Comparison of ENCODE assay signal across 8 mouse cellular contexts in genomic region chr14:101729237-101729971, GRCm38 (mm10). TPM values are rescaled to one million over a fixed set of nuclear protein-coding genes. Genes with fewer than 3 reads are reported as not detected.
A peak's percentile ranks its signal among the peaks of the same experiment; 100 is the strongest.
DNase-seq lines count a peak whose midpoint lies in the region; ATAC-seq and TF ChIP-seq lines count a peak whose summit lies in the region.

Gene Gm9922, minus strand, starts transcription at chr14:101729814.
Gene Lmo7, plus strand, starts transcription at chr14:101729957.

- H3K4me3 ChIP-seq in erythroblast, embryonic 14.5 days (replicated peaks), result peak within 1 kb of the TSS; percentile 46
- peak within 1 kb of the TSS; percentile 54 for H3K4me3 ChIP-seq in cortical plate, adult 2 months (ENCODE audit: insufficient read depth, low read length)
- H3K4me3 ChIP-seq in intestine, embryonic 14.5 days (ENCODE audit: low read depth, low read length), result peak within 1 kb of the TSS; percentile 72
- peak within 1 kb of the TSS; percentile 61 for H3K4me3 ChIP-seq in limb, embryonic 13.5 days
- peak within 1 kb of the TSS; percentile 65 for H3K4me3 ChIP-seq in midbrain, embryonic 13.5 days (replicated peaks)

- H3K27me3 ChIP-seq in erythroblast, embryonic 14.5 days (ENCODE audit: control insufficient read depth), result peaks cover 52% of the 10 kb centered on the region
- peaks cover 9% of the 10 kb centered on the region for H3K27me3 ChIP-seq in intestine, embryonic 14.5 days (replicated peaks; ENCODE audit: control insufficient read depth, insufficient read depth, low read length)
- H3K27me3 ChIP-seq in limb, embryonic 13.5 days, result peaks cover 24% of the 10 kb centered on the region
- H3K27me3 ChIP-seq in midbrain, embryonic 13.5 days, result peaks cover 50% of the 10 kb centered on the region

- intact Hi-C loops in gastrocnemius, postnatal 36 days (cut with DNase I), result no loop called here

- no peaks in the 10 kb centered on the region for H3K36me3 ChIP-seq in erythroblast, embryonic 14.5 days (ENCODE audit: control insufficient read depth)
- no peaks in the 10 kb centered on the region for H3K36me3 ChIP-seq in intestine, embryonic 14.5 days (ENCODE audit: control insufficient read depth, insufficient read depth, low read length)
- H3K36me3 ChIP-seq in limb, embryonic 13.5 days, result no peaks in the 10 kb centered on the region
- no peaks in the 10 kb centered on the region for H3K36me3 ChIP-seq in midbrain, embryonic 13.5 days

- no peak for ATAC-seq in erythroblast, adult 5-6 weeks (replicated peaks; ENCODE audit: low FRiP score, poor library complexity, severe bottlenecking)
- ATAC-seq in intestine, embryonic 14.5 days (replicated peaks; ENCODE audit: low FRiP score, low TSS enrichment, low read depth), result peak; percentile 88
- ATAC-seq in limb, embryonic 13.5 days (ENCODE audit: low FRiP score, low read depth), result peak; percentile 85
- peak; percentile 85 for ATAC-seq in midbrain, embryonic 13.5 days

- no peak for TF ChIP-seq POLR2A in cortical plate, adult 2 months (IDR thresholded peaks at IDR 0.05; ENCODE audit: extremely low read depth, insufficient read depth, low read length)

- peak within 1 kb of the TSS; percentile 53 for H3K9ac ChIP-seq in intestine, embryonic 14.5 days (ENCODE audit: low read length)
- peak within 1 kb of the TSS; percentile 62 for H3K9ac ChIP-seq in limb, embryonic 13.5 days
- peak within 1 kb of the TSS; percentile 71 for H3K9ac ChIP-seq in midbrain, embryonic 13.5 days (replicated peaks)

- peak; percentile 60 to 72 for DNase-seq in gastrocnemius, postnatal 36 days
- peak; percentile 82 for DNase-seq in intestine, embryonic 14.5 days (ENCODE audit: low spot score)
- peak; percentile 15 to 63 for DNase-seq in spleen, postnatal 4 days (ENCODE audit: low spot score in 2 of 2)

- TF ChIP-seq CTCF in cortical plate, adult 2 months (IDR thresholded peaks at IDR 0.05; ENCODE audit: extremely low read depth, insufficient read depth, low read length), result no peak

- WGBS in intestine, embryonic 14.5 days, result under 1% methylated on average over 51 of the region's 51 CpGs
- WGBS in limb, embryonic 13.5 days, result under 1% methylated on average over 51 of the region's 51 CpGs
- under 1% methylated on average over 51 of the region's 51 CpGs for WGBS in midbrain, embryonic 13.5 days

- H3K9me3 ChIP-seq in erythroblast, embryonic 14.5 days (ENCODE audit: control insufficient read depth, low read length), result no peaks in the 10 kb centered on the region; the same call in 1 of the 2 replicates
- no peaks in the 10 kb centered on the region for H3K9me3 ChIP-seq in intestine, embryonic 14.5 days (ENCODE audit: control insufficient read depth, low read length)
- H3K9me3 ChIP-seq in limb, embryonic 13.5 days, result no peaks in the 10 kb centered on the region
- H3K9me3 ChIP-seq in midbrain, embryonic 13.5 days, result no peaks in the 10 kb centered on the region

- peaks cover 4% of the 10 kb centered on the region; the same call in 1 of the 2 replicates for H3K4me1 ChIP-seq in erythroblast, embryonic 14.5 days (ENCODE audit: control insufficient read depth)
- H3K4me1 ChIP-seq in cortical plate, adult 2 months (ENCODE audit: control insufficient read depth, insufficient read depth, low read length), result no peaks in the 10 kb centered on the region; the same call in 1 of the 2 replicates
- H3K4me1 ChIP-seq in intestine, embryonic 14.5 days (replicated peaks; ENCODE audit: control insufficient read depth, insufficient read depth, low read length), result 0 out of 2 replicates have a peak, but pooled peaks cover 5% of the 10 kb centered on the region
- peaks cover 9% of the 10 kb centered on the region for H3K4me1 ChIP-seq in limb, embryonic 13.5 days
- H3K4me1 ChIP-seq in midbrain, embryonic 13.5 days (replicated peaks), result peaks cover 13% of the 10 kb centered on the region

- peak within 1 kb of the TSS; percentile 99 for H3K4me2 ChIP-seq in intestine, embryonic 14.5 days (ENCODE audit: low read length)
- H3K4me2 ChIP-seq in limb, embryonic 13.5 days (replicated peaks), result peak within 1 kb of the TSS; percentile 84
- peak within 1 kb of the TSS; percentile 99 for H3K4me2 ChIP-seq in midbrain, embryonic 13.5 days (replicated peaks)

- peak within 1 kb of the TSS; percentile 56; the same call in 1 of the 2 replicates for H3K27ac ChIP-seq in cortical plate, adult 2 months (ENCODE audit: insufficient read depth, low read length)
- no peak within 1 kb of the TSS for H3K27ac ChIP-seq in intestine, embryonic 14.5 days (ENCODE audit: low read depth)
- H3K27ac ChIP-seq in limb, embryonic 13.5 days, result no peak within 1 kb of the TSS
- H3K27ac ChIP-seq in midbrain, embryonic 13.5 days, result no peak within 1 kb of the TSS

RNA-seq across cellular contexts. Expression of gene Gm9922, which starts in this region (rescaled TPM):
- not detected in 2 replicates for polyA plus RNA-seq in erythroblast, embryonic 14.5 days (2012)
- not detected in 2 replicates for total RNA-seq in erythroblast, adult 5-6 weeks (2015; ENCODE audit: low replicate concordance)
- total RNA-seq in erythroblast, adult 5-6 weeks (2017; ENCODE audit: low replicate concordance), result not detected in 2 replicates
- 0.35 TPM in 1 of 2 replicates, not detected in the other for polyA plus RNA-seq in cortical plate, adult 2 months (2012; rRNA removed)
- total RNA-seq in gastrocnemius, postnatal 36 days (2021), result not detected
- polyA plus RNA-seq in intestine, embryonic 14.5 days (2014; fragmentation: Nextera tagmentation; extraction: Ambion mirVana), result 0.65 and 0.97 TPM in 2 replicates
- polyA plus RNA-seq in limb, embryonic 13.5 days (2015; fragmentation: Nextera tagmentation; extraction: Ambion mirVana), result 3.8 TPM in 2 replicates
- not detected in 2 replicates for polyA plus RNA-seq in midbrain, embryonic 13.5 days (2015; fragmentation: Nextera tagmentation; extraction: Ambion mirVana)

RNA-seq across cellular contexts. Expression of gene Lmo7, which starts in this region (rescaled TPM):
- polyA plus RNA-seq in erythroblast, embryonic 14.5 days (2012), result 0.01 and 0.08 TPM in 2 replicates
- total RNA-seq in erythroblast, adult 5-6 weeks (2015; ENCODE audit: low replicate concordance), result not detected in 2 replicates
- total RNA-seq in erythroblast, adult 5-6 weeks (2017; ENCODE audit: low replicate concordance), result 0.26 TPM in 1 of 2 replicates, not detected in the other
- polyA plus RNA-seq in cortical plate, adult 2 months (2012; rRNA removed), result 30.9 and 33.7 TPM in 2 replicates
- total RNA-seq in gastrocnemius, postnatal 36 days (2021), result 10 to 100 TPM; 50.4 to 65.3 TPM
- 17.9 and 18.7 TPM in 2 replicates for polyA plus RNA-seq in intestine, embryonic 14.5 days (2014; fragmentation: Nextera tagmentation; extraction: Ambion mirVana)
- 12.2 and 14.4 TPM in 2 replicates for polyA plus RNA-seq in limb, embryonic 13.5 days (2015; fragmentation: Nextera tagmentation; extraction: Ambion mirVana)
- 0.98 and 1.1 TPM in 2 replicates for polyA plus RNA-seq in midbrain, embryonic 13.5 days (2015; fragmentation: Nextera tagmentation; extraction: Ambion mirVana)

Comparison
In these comparisons a context has a peak if more than half of its experiments do, and no peak if none do; other contexts are left out.
1. RNA of gene Lmo7 (total RNA-seq): 50.4 to 65.3 TPM in gastrocnemius, postnatal 36 days; 0.26 TPM in erythroblast, adult 5-6 weeks; every median in the first group is over 10 times any median in the second.
2. Peak in every context shown above with its lines, with median percentiles within 50 percentile points of each other: H3K4me3 ChIP-seq, DNase-seq, H3K4me2 ChIP-seq and H3K9ac ChIP-seq.